Mouse (Mus musculus) forebrain, embryonic 15.5 days (tissue): Measurements from ENCODE around the gene Gm21976. TPM values are rescaled to one million over a fixed set of nuclear protein-coding genes. Genes with fewer than 3 reads are reported as not detected.

ENCODE experiments used
- ATAC-seq: fragments of 200-750 bp; cut with Nextera tagmentation; replicated peaks from 2 replicates; pipeline ENCODE4 v1.8.0; 2017; ENCODE audit warnings: mild to moderate bottlenecking, moderate TSS enrichment, moderate library complexity
- H3K27ac ChIP-seq: fragments of 300-500 bp; sonication (generic); replicated peaks from 2 replicates; pipeline ENCODE4 v1.5.1; 2015; ENCODE audit warnings: mild to moderate bottlenecking, inconsistent platforms
- H3K27me3 ChIP-seq: fragments of 300-500 bp; sonication (generic); 2 replicates; pipeline ENCODE4 v1.6.1; 2015; ENCODE audit warnings: inconsistent platforms
- H3K36me3 ChIP-seq: fragments of 300-500 bp; sonication (generic); 2 replicates; pipeline ENCODE4 v1.6.1; 2015; ENCODE audit warnings: mild to moderate bottlenecking, inconsistent platforms
- H3K4me1 ChIP-seq: fragments of 300-500 bp; sonication (generic); 2 replicates; pipeline ENCODE4 v1.6.1; 2015; ENCODE audit warnings: inconsistent platforms
- H3K4me2 ChIP-seq: fragments of 300-500 bp; sonication (generic); replicated peaks from 2 replicates; pipeline ENCODE4 v1.6.1; 2015; ENCODE audit warnings: mild to moderate bottlenecking, inconsistent platforms
- H3K4me3 ChIP-seq: fragments of 300-500 bp; sonication (generic); 2 replicates; pipeline ENCODE4 v1.5.1; 2015; ENCODE audit warnings: mild to moderate bottlenecking, inconsistent platforms
- H3K9ac ChIP-seq: fragments of 300-500 bp; sonication (generic); replicated peaks from 2 replicates; pipeline ENCODE4 v1.6.1; 2015; ENCODE audit warnings: mild to moderate bottlenecking, inconsistent platforms
- H3K9me3 ChIP-seq: fragments of 300-500 bp; sonication (generic); 2 replicates; pipeline ENCODE4 v1.6.1; 2016; ENCODE audit warnings: inconsistent platforms
- WGBS: fragments of 180-500 bp; shearing (Covaris S2); methylation state at CpG from one replicate; pipeline ENCODE4 v1.1.7; 2015; ENCODE audit warnings: mixed read lengths; 5-methylcytosine and 5-hydroxymethylcytosine counted together
- polyA plus RNA-seq: library from polyadenylated mRNA; unstranded; fragments of >200 nt; fragmentation: Nextera tagmentation; extraction: Ambion mirVana; gene quantifications from 2 replicates; pipeline ENCODE4 v1.2.1, GENCODE M21; 2015

Gm21976 gene
- polyA plus RNA-seq, 1 experiment from 2014 or later = not detected

DNA sequence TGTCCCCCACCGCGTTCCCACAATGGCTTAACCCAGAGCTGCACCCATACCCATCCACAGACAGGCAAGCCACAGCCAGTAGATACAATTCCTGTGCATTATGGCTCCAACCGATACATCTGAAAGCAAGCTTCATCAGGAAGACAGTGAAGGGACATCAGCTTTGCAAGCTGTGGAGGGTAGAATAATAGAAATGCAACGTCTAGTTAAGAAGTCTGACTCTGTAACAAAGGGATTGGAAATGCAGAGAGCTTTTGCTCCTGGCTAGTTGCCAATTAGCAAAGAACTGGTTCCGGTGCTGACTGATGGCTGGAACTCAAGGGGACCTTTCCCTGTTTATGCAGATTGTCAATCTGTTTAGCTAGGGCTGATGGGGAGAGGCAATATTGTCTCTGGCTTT is 26.7 kb downstream of the Gm21976 start:
- H3K9ac ChIP-seq = no peak overlapping the region
- H3K4me3 ChIP-seq = no peak overlapping the region
- H3K4me1 ChIP-seq = peaks cover 7% of the 10 kb centered on the region; the same call in 1 of the 2 replicates
- H3K9me3 ChIP-seq = no peaks in the 10 kb centered on the region
- peaks cover 32% of the 10 kb centered on the region for H3K36me3 ChIP-seq
- ATAC-seq = 0 out of 2 replicates have a peak, but pooled peaks have one; percentile 44
- peak overlapping the region; percentile 59 for H3K27ac ChIP-seq
- 22% methylated on average over 5 of the region's 5 CpGs for WGBS
- no peak overlapping the region for H3K4me2 ChIP-seq
- no peaks in the 10 kb centered on the region for H3K27me3 ChIP-seq

DNA sequence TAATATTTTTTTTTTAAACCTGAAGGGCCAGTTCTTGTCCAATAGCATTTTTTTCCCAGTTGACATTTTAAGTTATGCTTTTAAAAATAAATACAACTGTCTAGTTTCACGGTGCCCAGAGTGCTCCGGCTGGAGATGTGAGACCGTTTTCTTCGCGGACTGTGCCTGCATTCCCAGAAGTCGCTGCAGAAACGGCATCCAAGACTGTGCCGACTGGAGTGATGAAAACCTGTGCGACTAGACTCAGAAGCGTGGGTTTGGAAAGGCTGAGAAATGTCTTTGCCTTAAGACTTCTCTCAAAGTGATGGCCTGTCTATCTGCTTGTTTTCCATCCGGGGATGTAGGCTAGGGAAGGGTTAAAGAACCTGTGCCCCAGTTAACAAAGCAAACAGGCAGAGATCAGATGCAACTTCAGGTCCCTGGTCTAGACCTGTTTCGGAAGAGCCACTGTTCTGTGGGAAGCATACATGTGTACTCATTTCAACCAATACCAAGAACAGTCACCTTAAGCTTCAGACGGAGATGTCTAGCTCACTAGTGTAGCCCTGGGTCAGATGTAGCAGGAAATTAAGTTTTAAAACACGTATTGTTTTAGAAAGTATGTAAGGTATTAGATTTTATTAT is 27.3 kb downstream of the Gm21976 start:
- no peak overlapping the region for H3K4me3 ChIP-seq
- peaks cover 38% of the 10 kb centered on the region for H3K36me3 ChIP-seq
- H3K4me1 ChIP-seq = peaks cover 7% of the 10 kb centered on the region; the same call in 1 of the 2 replicates
- no peak for ATAC-seq
- peak overlapping the region; percentile 49 for H3K27ac ChIP-seq
- no peak overlapping the region for H3K9ac ChIP-seq
- H3K9me3 ChIP-seq = no peaks in the 10 kb centered on the region
- no peaks in the 10 kb centered on the region for H3K27me3 ChIP-seq
- H3K4me2 ChIP-seq = no peak overlapping the region
- 56% methylated on average over 14 of the region's 14 CpGs for WGBS

- H3K4me1 ChIP-seq = peaks cover 7% of the 10 kb centered on the region; the same call in 1 of the 2 replicates
- ATAC-seq = no peak
- H3K27ac ChIP-seq = no peak overlapping the region
- 73% methylated on average over 5 of the region's 5 CpGs for WGBS
- no peak overlapping the region for H3K4me2 ChIP-seq
- H3K9me3 ChIP-seq = no peaks in the 10 kb centered on the region
- no peaks in the 10 kb centered on the region for H3K27me3 ChIP-seq
- no peak overlapping the region for H3K4me3 ChIP-seq
- H3K36me3 ChIP-seq = peaks cover 46% of the 10 kb centered on the region
- H3K9ac ChIP-seq = no peak overlapping the region
These were observed 28.3 kb downstream of the Gm21976 start for GRCm38 (mm10) chr13:98308004-98308403.

GRCm38 (mm10) chr13:98308724-98309123 is 29.0 kb downstream of the Gm21976 start:
- no peak for ATAC-seq
- H3K4me1 ChIP-seq = peaks cover 7% of the 10 kb centered on the region; the same call in 1 of the 2 replicates
- no peak overlapping the region for H3K4me2 ChIP-seq
- H3K9ac ChIP-seq = no peak overlapping the region
- peaks cover 54% of the 10 kb centered on the region for H3K36me3 ChIP-seq
- no peaks in the 10 kb centered on the region for H3K9me3 ChIP-seq
- 82% methylated on average over 4 of the region's 4 CpGs for WGBS
- no peak overlapping the region for H3K4me3 ChIP-seq
- H3K27ac ChIP-seq = no peak overlapping the region
- H3K27me3 ChIP-seq = no peaks in the 10 kb centered on the region

DNA sequence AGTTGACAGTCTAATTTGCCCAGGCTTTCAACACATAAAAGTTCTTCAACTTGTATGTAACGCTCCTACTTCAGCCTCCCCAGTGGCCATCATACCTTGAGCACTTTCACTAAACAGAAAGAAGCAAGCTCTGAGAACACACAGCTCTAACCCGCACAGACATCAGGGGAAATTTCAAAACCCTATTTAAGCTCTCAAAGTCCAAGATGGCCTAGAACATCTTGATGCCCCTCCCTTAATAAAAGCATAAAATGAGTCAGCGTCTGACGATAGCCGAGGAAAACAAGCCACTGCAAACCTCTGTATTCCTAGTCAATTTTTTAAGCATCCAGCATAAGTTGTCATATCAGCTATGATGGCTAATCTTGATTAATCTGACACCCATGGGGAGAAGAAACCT is 31.9 kb downstream of the Gm21976 start:
- no peak overlapping the region for H3K4me2 ChIP-seq
- no peak overlapping the region for H3K27ac ChIP-seq
- H3K36me3 ChIP-seq = peaks cover 61% of the 10 kb centered on the region
- H3K9me3 ChIP-seq = no peaks in the 10 kb centered on the region
- ATAC-seq = no peak
- no peak overlapping the region for H3K4me3 ChIP-seq
- H3K9ac ChIP-seq = no peak overlapping the region
- 97% methylated on average over 5 of the region's 5 CpGs for WGBS
- H3K4me1 ChIP-seq = peaks cover 22% of the 10 kb centered on the region
- H3K27me3 ChIP-seq = no peaks in the 10 kb centered on the region

DNA sequence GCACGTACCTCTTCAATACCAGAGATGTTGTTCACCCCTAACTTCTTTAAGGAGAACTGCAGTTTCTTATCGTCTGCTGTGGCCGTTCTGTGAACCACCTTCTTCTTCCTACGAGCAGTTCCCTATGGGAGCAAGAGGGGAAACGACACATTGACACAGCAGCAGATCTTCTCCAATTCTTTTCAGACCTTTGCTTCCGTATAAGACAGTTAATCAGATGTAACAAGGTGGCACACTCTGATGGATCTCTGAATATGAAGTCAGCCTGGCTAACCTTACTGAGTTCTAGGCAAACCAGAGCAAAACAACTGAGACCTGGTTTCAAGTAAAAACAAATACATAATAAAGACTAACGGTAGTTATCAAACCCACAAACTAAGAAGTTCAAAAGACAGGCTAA is 33.9 kb downstream of the Gm21976 start:
- Histone ChIP-seq H3K9me3 (no peaks in the 10 kb centered on the region), H3K27me3 (no peaks in the 10 kb centered on the region), H3K27ac (no peak overlapping the region), H3K4me3 (no peak overlapping the region), H3K4me2 (no peak overlapping the region), H3K36me3 (peaks cover 53% of the 10 kb centered on the region), H3K4me1 (peaks cover 26% of the 10 kb centered on the region), H3K9ac (no peak overlapping the region)
- 85% methylated on average over 7 of the region's 7 CpGs for WGBS
- ATAC-seq = no peak

- H3K36me3 ChIP-seq = peaks cover 42% of the 10 kb centered on the region
- peak overlapping the region; percentile 72; the same call in 1 of the 2 replicates for H3K4me2 ChIP-seq
- no peak for ATAC-seq
- H3K9me3 ChIP-seq = no peaks in the 10 kb centered on the region
- H3K4me1 ChIP-seq = peaks cover 26% of the 10 kb centered on the region
- H3K9ac ChIP-seq = no peak overlapping the region
- 73% methylated on average over 4 of the region's 4 CpGs for WGBS
- no peaks in the 10 kb centered on the region for H3K27me3 ChIP-seq
- peak overlapping the region; percentile 98; the same call in 1 of the 2 replicates for H3K4me3 ChIP-seq
- no peak overlapping the region for H3K27ac ChIP-seq
These were observed 35.4 kb downstream of the Gm21976 start for GRCm38 (mm10) chr13:98315124-98315523.

GRCm38 (mm10) chr13:98316140-98316479 is 36.4 kb downstream of the Gm21976 start:
- Histone ChIP-seq H3K27me3 (no peaks in the 10 kb centered on the region), H3K4me2 (peak overlapping the region; percentile 72), H3K9ac (peak overlapping the region; percentile 97), H3K36me3 (peaks cover 32% of the 10 kb centered on the region), H3K4me3 (peak overlapping the region; percentile 98), H3K4me1 (peaks cover 26% of the 10 kb centered on the region), H3K9me3 (no peaks in the 10 kb centered on the region), H3K27ac (peak overlapping the region; percentile 91)
- no peak for ATAC-seq
- WGBS = under 1% methylated on average over 17 of the region's 17 CpGs

DNA sequence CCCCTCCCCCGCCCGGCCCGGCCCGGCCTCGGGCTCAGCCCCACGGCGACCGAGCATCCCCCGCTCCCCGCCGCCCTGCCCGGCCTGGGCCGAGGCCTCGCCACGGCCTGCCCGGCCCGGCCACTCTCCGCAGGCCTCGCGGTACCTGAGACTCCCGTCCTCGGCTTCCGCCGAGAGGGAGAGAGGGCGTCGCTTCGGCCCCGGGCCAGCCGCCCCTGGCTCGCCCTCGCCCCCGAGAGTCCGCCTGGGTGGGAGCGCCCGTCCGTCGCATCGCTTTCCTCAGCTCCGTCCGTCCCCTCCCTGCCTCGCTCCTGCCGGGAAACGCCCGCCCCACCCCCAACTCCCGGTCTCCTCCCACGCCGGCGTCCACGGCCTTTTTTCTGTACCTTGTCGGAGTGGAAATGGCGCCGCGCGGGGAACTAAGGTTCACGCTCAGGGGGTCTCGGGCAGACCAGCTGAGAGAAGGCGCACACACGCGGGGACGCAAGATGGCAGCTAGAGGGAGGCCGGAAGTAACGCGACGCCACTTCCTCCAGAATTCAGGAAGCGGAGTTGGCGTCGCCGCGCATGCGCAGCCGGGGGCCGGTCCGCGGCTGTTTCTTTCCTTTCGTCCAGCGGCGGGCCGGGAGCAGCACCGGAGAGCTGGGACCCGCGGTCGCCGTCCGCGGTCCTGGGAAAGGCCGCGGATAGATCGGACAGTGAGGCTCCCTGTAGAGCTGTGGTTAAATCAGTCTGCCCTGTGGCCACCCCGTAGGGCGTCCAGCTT is 37.0 kb downstream of the Gm21976 start, which contains the start of gene Btf3:
TSS of gene Btf3 (minus strand) at position 527 of the 766 bp plus-strand sequence.
- Histone ChIP-seq H3K27ac (peak within 1 kb of the TSS; percentile 91), H3K36me3 (peaks cover 26% of the 10 kb centered on the region), H3K4me3 (peak within 1 kb of the TSS; percentile 98), H3K4me2 (peak within 1 kb of the TSS; percentile 72), H3K9ac (peak within 1 kb of the TSS; percentile 97), H3K27me3 (no peaks in the 10 kb centered on the region), H3K4me1 (peaks cover 26% of the 10 kb centered on the region), H3K9me3 (no peaks in the 10 kb centered on the region)
- WGBS = under 1% methylated on average over 89 of the region's 90 CpGs
- peak; percentile 96 for ATAC-seq

DNA sequence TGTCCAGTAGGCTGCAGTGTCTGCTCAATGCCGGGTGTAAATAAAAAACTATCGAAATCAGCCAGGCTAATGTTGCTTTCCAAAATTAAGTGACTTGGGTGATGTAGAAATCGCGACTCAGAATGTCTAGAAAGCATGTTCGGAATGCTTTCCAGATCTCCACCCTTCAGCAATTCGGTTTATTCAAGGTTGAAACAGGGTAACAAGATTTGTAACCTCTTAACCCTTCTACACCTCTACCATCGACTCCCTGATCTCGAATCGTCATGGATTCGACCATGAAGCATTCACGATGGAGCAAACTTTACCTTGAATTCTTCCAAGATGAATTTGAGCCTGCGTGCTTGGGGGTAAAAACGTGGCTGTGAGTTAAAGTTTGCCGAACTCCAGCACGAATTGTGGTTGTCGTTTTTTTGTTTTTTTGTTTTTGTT is 37.6 kb downstream of the Gm21976 start:
- ATAC-seq = no peak
- H3K9me3 ChIP-seq = no peaks in the 10 kb centered on the region
- peak overlapping the region; percentile 97 for H3K9ac ChIP-seq
- peaks cover 26% of the 10 kb centered on the region for H3K4me1 ChIP-seq
- H3K4me3 ChIP-seq = peak overlapping the region; percentile 98
- WGBS = 2% methylated on average over 16 of the region's 16 CpGs
- H3K36me3 ChIP-seq = peaks cover 21% of the 10 kb centered on the region
- no peaks in the 10 kb centered on the region for H3K27me3 ChIP-seq
- H3K27ac ChIP-seq = peak overlapping the region; percentile 91
- peak overlapping the region; percentile 72 for H3K4me2 ChIP-seq

GRCm38 (mm10) chr13:98317911-98318310 is 38.2 kb downstream of the Gm21976 start:
- Histone ChIP-seq H3K9ac (no peak overlapping the region; the same call in 1 of the 2 replicates), H3K4me2 (peak overlapping the region; percentile 72; the same call in 1 of the 2 replicates), H3K4me3 (no peak overlapping the region), H3K9me3 (no peaks in the 10 kb centered on the region), H3K4me1 (peaks cover 26% of the 10 kb centered on the region), H3K27me3 (no peaks in the 10 kb centered on the region), H3K36me3 (peaks cover 16% of the 10 kb centered on the region), H3K27ac (no peak overlapping the region)
- no peak for ATAC-seq
- WGBS = 92% methylated on average over 6 of the region's 6 CpGs

DNA sequence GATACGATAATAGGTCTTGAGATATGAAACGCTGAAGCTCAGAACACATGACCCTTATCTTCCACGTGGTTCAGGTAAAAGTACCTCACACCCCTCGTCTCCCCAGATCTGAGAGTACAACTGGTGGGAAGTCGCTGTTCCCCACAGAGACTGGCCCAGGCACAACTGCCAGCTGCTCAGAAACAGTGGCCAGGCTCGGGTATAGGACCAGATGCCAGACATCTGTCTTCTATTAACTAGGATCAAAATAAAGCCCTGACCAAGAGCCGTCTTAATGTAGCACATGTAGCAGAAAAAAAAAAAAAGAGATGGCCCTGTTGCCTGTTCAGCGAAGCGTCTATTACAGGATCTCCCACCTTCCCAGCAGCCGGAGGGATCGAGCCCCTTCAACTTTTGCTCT is 45.3 kb downstream of the Gm21976 start:
- H3K27me3 ChIP-seq = no peaks in the 10 kb centered on the region
- 93% methylated on average over 11 of the region's 11 CpGs for WGBS

More for the DNA sequence above, 45.3 kb downstream of the Gm21976 start:
- H3K4me1 ChIP-seq = no peaks in the 10 kb centered on the region
- ATAC-seq = no peak
- no peak overlapping the region for H3K4me2 ChIP-seq
- no peak overlapping the region for H3K9ac ChIP-seq
- H3K4me3 ChIP-seq = no peak overlapping the region
- no peaks in the 10 kb centered on the region for H3K36me3 ChIP-seq
- no peaks in the 10 kb centered on the region for H3K9me3 ChIP-seq
- H3K27ac ChIP-seq = no peak overlapping the region
